Mouse (Mus musculus) testis, postnatal 14 days (tissue): ENCODE measurements at regions not wholly inside any gene's neighbourhood (a gene's known extent, or its start where the extent isn't known, plus 50 kb on each side); places are given as distances from the start of the nearest gene placed in this dataset.
"Not testable (repeated sequence)": the region's sequence is repeated elsewhere in the genome, so short reads cannot be mapped to it uniquely, and the experiment has no call there.

Experiments
- DNase-seq: peaks from one replicate; pipeline ENCODE4 v3.0.0; 2021; ENCODE audit warnings: low spot score

GRCm38 (mm10) chr10:117499177-117499863, 119.5 kb upstream of the Cpsf6 start:
- no peak for DNase-seq

GRCm38 (mm10) chr10:117498497-117498896, 118.7 kb upstream of the Cpsf6 start:
- DNase-seq = no peak

- no peak for DNase-seq
These were observed 117.9 kb upstream of the Cpsf6 start for GRCm38 (mm10) chr10:117497565-117498256.

GRCm38 (mm10) chr10:117497082-117497481, 117.3 kb upstream of the Cpsf6 start:
- DNase-seq = not testable (repeated sequence)

GRCm38 (mm10) chr10:117496064-117497011, 116.5 kb upstream of the Cpsf6 start:
- no peak for DNase-seq

- no peak for DNase-seq
These were observed 114.4 kb upstream of the Cpsf6 start for GRCm38 (mm10) chr10:117494171-117494701.

- no peak for DNase-seq
These were observed 114.0 kb upstream of the Cpsf6 start for GRCm38 (mm10) chr10:117493824-117494121.

- DNase-seq = no peak
These were observed 113.4 kb upstream of the Cpsf6 start for GRCm38 (mm10) chr10:117493091-117493823.

- DNase-seq = no peak
These were observed 112.7 kb upstream of the Cpsf6 start for GRCm38 (mm10) chr10:117492391-117492990.

- DNase-seq = no peak
These were observed 111.9 kb upstream of the Cpsf6 start for GRCm38 (mm10) chr10:117491711-117492110.

- no peak for DNase-seq
These were observed 111.2 kb upstream of the Cpsf6 start for GRCm38 (mm10) chr10:117490851-117491595.

GRCm38 (mm10) chr10:117483091-117483600, 103.3 kb upstream of the Cpsf6 start:
- no peak for DNase-seq

GRCm38 (mm10) chr10:117482361-117482760, 102.5 kb upstream of the Cpsf6 start:
- DNase-seq = no peak

- no peak for DNase-seq
These were observed 101.7 kb upstream of the Cpsf6 start for GRCm38 (mm10) chr10:117481341-117481990.

- DNase-seq = no peak
These were observed 100.6 kb upstream of the Cpsf6 start for GRCm38 (mm10) chr10:117480456-117480850.

- DNase-seq = no peak
These were observed 100.1 kb upstream of the Cpsf6 start for GRCm38 (mm10) chr10:117479721-117480455.

GRCm38 (mm10) chr10:117478931-117479280, 99.1 kb upstream of the Cpsf6 start:
- DNase-seq = no peak

- DNase-seq = no peak
These were observed 98.6 kb upstream of the Cpsf6 start for GRCm38 (mm10) chr10:117478202-117478930.
